Mouse (Mus musculus) CH12.LX (cell line): Measurements from ENCODE around the gene Aff3. TPM values are rescaled to one million over a fixed set of nuclear protein-coding genes. Genes with fewer than 3 reads are reported as not detected.

Experiments used
- DNase-seq: peaks from one replicate; pipeline ENCODE4 v3.0.0-alpha.2; 2013; ENCODE audit errors: extremely low read depth
- H3K27ac ChIP-seq: 2 replicates; pipeline ENCODE4 v1.5.1; 2012; ENCODE audit warnings: low read depth, mild to moderate bottlenecking, control low read depth, moderate library complexity; ENCODE audit not compliant: insufficient read depth
- H3K27me3 ChIP-seq: replicated peaks from 2 replicates; pipeline ENCODE3; 2012; ENCODE audit warnings: inconsistent platforms
- H3K36me3 ChIP-seq, 2 experiments: replicated peaks in 1 of 2; 2 replicates each; pipeline versions ENCODE3 to v1.6.1; 2012; ENCODE audit warnings: inconsistent platforms in 1 of 2, low read length in 1 of 2, mild to moderate bottlenecking in 1 of 2, mixed read lengths in 1 of 2, moderate library complexity in 1 of 2; ENCODE audit not compliant: control insufficient read depth in 1 of 2, insufficient read depth in 1 of 2
- H3K4me1 ChIP-seq, 2 experiments: 2 replicates each; pipeline ENCODE4 v1.6.1; 2012; ENCODE audit warnings: inconsistent platforms in 1 of 2, moderate library complexity in 1 of 2; ENCODE audit not compliant: insufficient read depth in 2 of 2, control insufficient read depth in 1 of 2
- H3K4me2 ChIP-seq: 2 replicates; pipeline ENCODE4 v1.6.1; 2012; ENCODE audit warnings: low read depth, mild to moderate bottlenecking, control low read depth; ENCODE audit not compliant: poor library complexity, insufficient read depth, severe bottlenecking
- H3K4me3 ChIP-seq, 3 experiments: fragments of 150-350 bp in 1 of 3; sonication (generic) in 1 of 3; replicated peaks in 1 of 3; 2 replicates each; pipeline versions ENCODE3 to v1.5.1; 2011 to 2012; ENCODE audit warnings: low read depth in 2 of 3, low read length in 2 of 3, mild to moderate bottlenecking in 2 of 3, moderate library complexity in 2 of 3, control low read depth in 1 of 3, improper control_type of control experiment in 1 of 3, inconsistent platforms in 1 of 3, mixed read lengths in 1 of 3; ENCODE audit not compliant: poor library complexity in 1 of 3
- H3K79me2 ChIP-seq: replicated peaks from 2 replicates; pipeline ENCODE4 v1.6.1; 2012; ENCODE audit warnings: mild to moderate bottlenecking, moderate library complexity; ENCODE audit not compliant: control insufficient read depth, poor library complexity, insufficient read depth, severe bottlenecking; ENCODE audit errors: extremely low read depth
- H3K9ac ChIP-seq: 2 replicates; pipeline ENCODE4 v1.6.1; 2012; ENCODE audit warnings: low read depth, mild to moderate bottlenecking, control low read depth, moderate library complexity; ENCODE audit not compliant: insufficient read depth
- H3K9me3 ChIP-seq: replicated peaks from 2 replicates; pipeline ENCODE3; 2012; ENCODE audit warnings: low read length, inconsistent platforms, mixed read lengths
- CHD1 ChIP-seq: IDR thresholded peaks from 2 replicates; pipeline ENCODE4 v1.6.1; 2012; ENCODE audit warnings: low read depth, low read length, improper control_type of control experiment, inconsistent platforms
- CHD2 ChIP-seq: IDR thresholded peaks from 2 replicates; pipeline ENCODE4 v1.6.1; 2011; ENCODE audit warnings: low read length, improper control_type of control experiment
- E2F4 ChIP-seq: IDR thresholded peaks from 2 replicates; pipeline ENCODE4 v1.6.1; 2011; ENCODE audit warnings: low read depth, low read length, improper control_type of control experiment; ENCODE audit not compliant: insufficient replicate concordance
- ELF1 ChIP-seq: IDR thresholded peaks from 2 replicates; pipeline ENCODE4 v1.6.1; 2014; ENCODE audit warnings: low read depth, mild to moderate bottlenecking, inconsistent platforms, low read length, improper control_type of control experiment
- ETS1 ChIP-seq: conservative IDR thresholded peaks from 2 replicates; pipeline ENCODE4 v1.6.1; 2012; ENCODE audit warnings: low read depth, mild to moderate bottlenecking, inconsistent platforms, low read length, improper control_type of control experiment, moderate library complexity
- GABPA ChIP-seq: IDR thresholded peaks from 2 replicates; pipeline ENCODE4 v1.6.1; 2012; ENCODE audit warnings: low read depth, low read length, improper control_type of control experiment, inconsistent platforms; ENCODE audit not compliant: insufficient replicate concordance
- JUN ChIP-seq: IDR thresholded peaks from 2 replicates; pipeline ENCODE4 v1.6.1; 2011; ENCODE audit warnings: low read depth, mild to moderate bottlenecking, low read length, improper control_type of control experiment, moderate library complexity; ENCODE audit not compliant: insufficient read depth
- KAT2A ChIP-seq: IDR thresholded peaks from 2 replicates; pipeline ENCODE4 v1.6.1; 2012; ENCODE audit warnings: low read length, improper control_type of control experiment, inconsistent platforms; ENCODE audit not compliant: insufficient replicate concordance
- MAFK ChIP-seq: IDR thresholded peaks from 2 replicates; pipeline ENCODE4 v1.6.1; 2011; ENCODE audit warnings: low read length, improper control_type of control experiment; ENCODE audit not compliant: insufficient replicate concordance
- MAX ChIP-seq: IDR thresholded peaks from 2 replicates; pipeline ENCODE4 v1.6.1; 2011; ENCODE audit warnings: low read length, improper control_type of control experiment
- MEF2A ChIP-seq: IDR thresholded peaks from 2 replicates; pipeline ENCODE4 v1.6.1; 2014; ENCODE audit warnings: low read depth, mild to moderate bottlenecking, inconsistent platforms, low read length, improper control_type of control experiment, borderline replicate concordance
- MYC ChIP-seq: IDR thresholded peaks from 2 replicates; pipeline ENCODE4 v1.6.1; 2011; ENCODE audit warnings: low read depth, mild to moderate bottlenecking, improper control_type of control experiment, low read length
- NRF1 ChIP-seq: IDR thresholded peaks from 2 replicates; pipeline ENCODE4 v1.6.1; 2014; ENCODE audit warnings: low read depth, mild to moderate bottlenecking, inconsistent platforms, low read length, improper control_type of control experiment, moderate library complexity
- RCOR1 ChIP-seq: conservative IDR thresholded peaks from 2 replicates; pipeline ENCODE4 v1.6.1; 2012; ENCODE audit warnings: low read depth, mild to moderate bottlenecking, inconsistent platforms, low read length, improper control_type of control experiment
- SIN3A ChIP-seq: IDR thresholded peaks from 2 replicates; pipeline ENCODE4 v1.6.1; 2012; ENCODE audit warnings: low read length, improper control_type of control experiment, inconsistent platforms
- SMC3 ChIP-seq: IDR thresholded peaks from 2 replicates; pipeline ENCODE4 v1.6.1; 2011; ENCODE audit warnings: low read depth, low read length, improper control_type of control experiment
- TBP ChIP-seq: conservative IDR thresholded peaks from 2 replicates; pipeline ENCODE4 v1.6.1; 2011; ENCODE audit warnings: low read depth, low read length, improper control_type of control experiment
- TCF12 ChIP-seq: IDR thresholded peaks from 2 replicates; pipeline ENCODE4 v1.6.1; 2014; ENCODE audit warnings: low read depth, mild to moderate bottlenecking, inconsistent platforms, low read length, improper control_type of control experiment
- UBTF ChIP-seq: IDR thresholded peaks from 2 replicates; pipeline ENCODE4 v1.6.1; 2012; ENCODE audit warnings: low read depth, mild to moderate bottlenecking, inconsistent platforms, low read length, improper control_type of control experiment, moderate library complexity
- ZC3H11A ChIP-seq: IDR thresholded peaks from 2 replicates; pipeline ENCODE4 v1.6.1; 2012; ENCODE audit warnings: low read depth, mild to moderate bottlenecking, inconsistent platforms, low read length, improper control_type of control experiment
- ZMIZ1 ChIP-seq: IDR thresholded peaks from 2 replicates; pipeline ENCODE4 v1.6.1; 2012; ENCODE audit warnings: low read depth, mild to moderate bottlenecking, inconsistent platforms, low read length, improper control_type of control experiment
- ZNF384 ChIP-seq: IDR thresholded peaks from 2 replicates; pipeline ENCODE4 v1.6.1; 2012; ENCODE audit warnings: low read depth, low read length, improper control_type of control experiment, inconsistent platforms
- dilution Hi-C: fragments of 300-500 bp; cut with MboI; formaldehyde crosslinking; loops from 2 replicates; pipeline ENCODE4 v1.14.3; 2020; ENCODE audit warnings: low sequenced_read_pairs; ENCODE audit not compliant: extremely low pct_unique_long_range_greater_than_20kb, extremely low pct_ligation_motif_present
- in situ Hi-C: fragments of 300-500 bp; cut with MboI; formaldehyde crosslinking; loops from 3 replicates; pipeline ENCODE4 v1.14.3; 2019; ENCODE audit warnings: low sequenced_read_pairs, low pct_ligation_motif_present, low pct_unique_long_range_greater_than_20kb, mixed read lengths
- polyA plus RNA-seq: library from polyadenylated mRNA; unstranded; fragments of >175 nt; gene quantifications from 2 replicates; pipeline ENCODE4 v1.2.1, GENCODE M21; 2012; ENCODE audit warnings: low read depth; ENCODE audit not compliant: insufficient read length
- total RNA-seq, 2 experiments: library from RNA; depleted of rRNA; stranded (reverse); fragments of 300-350 nt in 1 of 2; fragments of >200 nt in 1 of 2; gene quantifications; 2 replicates each; pipeline ENCODE4 v1.2.3; 2012 to 2014

The Aff3 gene
- total and polyA plus RNA-seq, 3 experiments: 5.1 to 29.9 (median 7.7) TPM

DNA sequence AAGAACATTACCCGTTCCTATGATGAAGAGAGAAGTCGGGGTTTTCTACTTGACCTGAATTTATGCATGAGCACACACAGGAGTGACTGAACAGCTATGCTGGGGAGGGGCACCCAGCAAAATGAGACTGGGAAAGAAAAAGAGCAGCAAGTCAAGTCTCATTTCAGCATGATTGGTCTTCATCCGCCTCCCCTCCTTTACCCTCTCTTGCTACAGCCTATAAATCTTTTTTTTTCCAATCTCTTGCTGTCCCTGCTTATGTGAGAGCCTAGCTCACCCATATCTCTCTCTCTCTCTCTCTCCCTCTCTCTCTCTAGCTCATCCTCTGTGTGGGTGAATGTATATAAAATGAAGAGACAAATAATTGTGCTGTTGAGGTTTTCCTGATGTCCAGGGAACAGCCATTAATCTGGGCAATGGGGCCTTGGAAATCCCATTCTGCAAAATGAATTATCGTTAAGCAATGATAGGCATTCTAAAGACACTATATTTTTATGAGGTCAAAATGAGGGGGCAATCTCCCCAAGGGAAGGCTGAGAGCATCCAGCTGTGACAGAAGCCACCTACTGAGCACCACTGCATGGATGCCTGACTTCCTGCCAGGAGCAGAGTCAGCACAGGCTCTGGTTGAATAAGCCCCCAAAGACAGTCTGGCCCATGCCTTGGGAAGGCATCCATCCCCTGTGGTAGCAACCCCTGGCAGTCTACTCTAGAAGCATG, 224.8 kb downstream of the Aff3 start:
- Histone ChIP-seq H3K27ac (no peak overlapping the region), H3K4me2 (no peak overlapping the region), H3K79me2 (no peaks in the 10 kb centered on the region), H3K4me1 (peaks cover 3 to 51% of the 10 kb centered on the region in 2 experiments), H3K36me3 (peaks cover 0 to 34% of the 10 kb centered on the region in 2 experiments), H3K9ac (no peak overlapping the region), H3K27me3 (no peaks in the 10 kb centered on the region), H3K4me3 (no peak overlapping the region), H3K9me3 (no peaks in the 10 kb centered on the region)
- in situ Hi-C loops (no loop called here), dilution Hi-C loops (no loop called here)
- peak; percentile 30 for DNase-seq
- TF ChIP-seq ZC3H11A (no peak), GABPA (no peak), TBP (no peak), CHD2 (no peak), ELF1 (no peak), NRF1 (no peak), ZNF384 (no peak), RCOR1 (no peak), MAFK (no peak), MAX (no peak), TCF12 (no peak), JUN (no peak)

DNA sequence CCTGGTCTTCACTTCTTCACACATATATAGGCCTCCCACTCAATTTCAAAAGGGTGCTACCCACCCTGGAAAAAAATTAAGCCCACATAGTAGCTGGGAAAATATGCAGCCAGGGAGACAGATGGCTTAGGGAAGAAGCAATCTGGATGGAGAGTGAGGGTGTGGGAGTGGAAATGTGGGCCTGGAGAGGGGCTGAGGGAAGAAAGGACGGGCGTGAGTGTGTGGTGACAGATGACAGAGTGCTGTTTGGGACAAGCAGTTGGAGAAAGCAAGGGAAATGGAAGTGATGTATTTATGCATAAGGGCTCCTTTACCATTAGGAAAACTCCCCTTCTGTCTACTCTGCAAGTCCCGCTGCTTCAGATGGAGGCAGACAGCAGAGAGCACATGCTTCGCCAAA, 226.3 kb downstream of the Aff3 start:
- dilution Hi-C loops: no loop called here
- Histone ChIP-seq H3K36me3 (peaks cover 0 to 47% of the 10 kb centered on the region in 2 experiments), H3K4me3 (no peak overlapping the region), H3K27me3 (no peaks in the 10 kb centered on the region), H3K4me2 (no peak overlapping the region), H3K4me1 (peaks cover 3 to 51% of the 10 kb centered on the region in 2 experiments), H3K27ac (no peak overlapping the region)
- TF ChIP-seq ELF1 (no peak), UBTF (no peak), E2F4 (no peak), ETS1 (no peak), SMC3 (no peak), SIN3A (no peak), ZNF384 (no peak), CHD2 (no peak), MYC (no peak), MEF2A (no peak), CHD1 (no peak), ZMIZ1 (no peak), KAT2A (no peak)
- TF ChIP-seq, all 38 proteins: peak for 0
- Histone ChIP-seq H3K79me2 (no peaks in the 10 kb centered on the region), H3K9me3 (no peaks in the 10 kb centered on the region), H3K9ac (no peak overlapping the region)
- DNase-seq: no peak
- in situ Hi-C loops: no loop called here
